Mouse (Mus musculus) cerebellum, adult 2 months (tissue): ENCODE data around the gene Medag.

Experiments
- CTCF ChIP-seq: fragments of 200-500 bp; IDR thresholded peaks from 2 replicates; pipeline ENCODE4 v1.5.1; 2011; ENCODE audit warnings: low read depth, mild to moderate bottlenecking, control low read depth, low read length, moderate library complexity, borderline replicate concordance; ENCODE audit not compliant: insufficient read depth
- POLR2A ChIP-seq: fragments of 200-500 bp; IDR thresholded peaks from 2 replicates; pipeline ENCODE4 v1.6.1; 2011; ENCODE audit warnings: low read length, control low read depth, borderline replicate concordance; ENCODE audit not compliant: insufficient read depth

DNA sequence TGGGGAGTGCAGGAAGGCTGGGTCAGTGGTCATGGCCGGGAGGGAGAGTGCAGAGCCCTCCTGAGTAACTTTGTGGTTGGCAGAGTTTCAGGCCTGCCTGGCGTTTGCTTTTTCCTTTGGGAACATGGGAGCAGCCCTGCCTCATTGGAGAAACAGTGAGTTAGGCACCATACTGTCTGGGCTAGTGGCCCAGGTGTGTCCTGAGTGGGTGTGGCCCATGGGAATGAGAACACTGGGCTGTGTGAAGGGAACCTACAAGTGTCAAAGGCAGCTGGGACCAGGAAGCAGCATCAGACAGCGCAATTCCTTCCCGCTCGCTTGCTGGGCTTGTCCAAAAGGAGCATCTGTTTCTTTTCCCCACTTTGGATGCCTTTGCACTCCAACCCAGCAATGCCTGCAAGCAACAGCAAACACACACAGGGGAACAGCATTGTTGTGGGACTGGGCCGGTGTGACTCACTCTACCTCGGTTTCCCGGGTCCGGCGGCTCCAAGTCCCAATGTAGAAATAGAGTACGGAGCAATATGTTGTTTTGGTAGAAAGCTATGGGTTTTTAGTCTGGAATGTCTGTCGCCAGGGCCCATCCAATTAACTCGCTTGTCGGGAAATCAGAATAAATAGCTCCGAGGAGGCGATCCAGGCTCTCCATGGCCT is 32.3 kb upstream of the Medag start:
- no peak for TF ChIP-seq CTCF
- TF ChIP-seq POLR2A = no peak
